Mouse (Mus musculus): ENCODE measurements around the gene Usp32. TPM values are rescaled to one million over a fixed set of nuclear protein-coding genes. Genes with fewer than 3 reads are reported as not detected.

Usp32 gene
- polyA plus RNA-seq, 1 experiment: 41.4 TPM

- no peak for DNase-seq
These were observed 163.3 kb downstream of the Usp32 start for GRCm38 (mm10) chr11:84976706-84977105.

GRCm38 (mm10) chr11:84974582-84974981 lies 165.4 kb downstream of the Usp32 start:
- no peak overlapping the region for H3K4me3 ChIP-seq (replicated peaks; ENCODE audit: insufficient read depth, low read depth, low read length)
- 29% methylated on average over 7 of the region's 7 CpGs for WGBS
- no peak for DNase-seq
- TF ChIP-seq POLR2A (IDR thresholded peaks at IDR 0.05; ENCODE audit: borderline replicate concordance, insufficient read depth, low read length): no peak
- no peak for TF ChIP-seq CTCF (IDR thresholded peaks at IDR 0.05; ENCODE audit: borderline replicate concordance, insufficient read depth, low read depth, low read length)
- no peaks in the 10 kb centered on the region for H3K27me3 ChIP-seq (ENCODE audit: control insufficient read depth, insufficient read depth, low read length)
- peaks cover 6% of the 10 kb centered on the region for H3K4me1 ChIP-seq (ENCODE audit: control insufficient read depth, insufficient read depth, low read length)
- H3K27ac ChIP-seq (ENCODE audit: insufficient read depth, low read length): no peak overlapping the region

More at GRCm38 (mm10) chr11:84976706-84977105, 163.3 kb downstream of the Usp32 start:
- Histone ChIP-seq H3K27me3 (ENCODE audit: control insufficient read depth, insufficient read depth, low read length) (no peaks in the 10 kb centered on the region), H3K4me3 (replicated peaks; ENCODE audit: insufficient read depth, low read depth, low read length) (no peak overlapping the region), H3K4me1 (ENCODE audit: control insufficient read depth, insufficient read depth, low read length) (peaks cover 6% of the 10 kb centered on the region), H3K27ac (ENCODE audit: insufficient read depth, low read length) (no peak overlapping the region)
- no peak for TF ChIP-seq POLR2A (IDR thresholded peaks at IDR 0.05; ENCODE audit: borderline replicate concordance, insufficient read depth, low read length)
- TF ChIP-seq CTCF (IDR thresholded peaks at IDR 0.05; ENCODE audit: borderline replicate concordance, insufficient read depth, low read depth, low read length): no peak
- 79% methylated on average over 3 of the region's 3 CpGs for WGBS

GRCm38 (mm10) chr11:84973661-84974060 lies 166.3 kb downstream of the Usp32 start:
- 81% methylated on average over 5 of the region's 5 CpGs for WGBS
- no peak for DNase-seq
- no peaks in the 10 kb centered on the region for H3K27me3 ChIP-seq (ENCODE audit: control insufficient read depth, insufficient read depth, low read length)
- H3K27ac ChIP-seq (ENCODE audit: insufficient read depth, low read length): no peak overlapping the region
- H3K4me3 ChIP-seq (replicated peaks; ENCODE audit: insufficient read depth, low read depth, low read length): no peak overlapping the region
- H3K4me1 ChIP-seq (ENCODE audit: control insufficient read depth, insufficient read depth, low read length): peaks cover 16% of the 10 kb centered on the region
- TF ChIP-seq POLR2A (IDR thresholded peaks at IDR 0.05; ENCODE audit: borderline replicate concordance, insufficient read depth, low read length) (no peak), CTCF (IDR thresholded peaks at IDR 0.05; ENCODE audit: borderline replicate concordance, insufficient read depth, low read depth, low read length) (no peak)

GRCm38 (mm10) chr11:84972067-84972466 lies 167.9 kb downstream of the Usp32 start:
- Histone ChIP-seq H3K4me1 (ENCODE audit: control insufficient read depth, insufficient read depth, low read length) (peaks cover 21% of the 10 kb centered on the region), H3K4me3 (replicated peaks; ENCODE audit: insufficient read depth, low read depth, low read length) (no peak overlapping the region), H3K27me3 (ENCODE audit: control insufficient read depth, insufficient read depth, low read length) (no peaks in the 10 kb centered on the region), H3K27ac (ENCODE audit: insufficient read depth, low read length) (no peak overlapping the region)
- peak; percentile 56 to 59 for DNase-seq
- no peak for TF ChIP-seq CTCF (IDR thresholded peaks at IDR 0.05; ENCODE audit: borderline replicate concordance, insufficient read depth, low read depth, low read length)
- no peak for TF ChIP-seq POLR2A (IDR thresholded peaks at IDR 0.05; ENCODE audit: borderline replicate concordance, insufficient read depth, low read length)
- WGBS: 12% methylated on average over 3 of the region's 3 CpGs

GRCm38 (mm10) chr11:84968775-84969174 lies 171.2 kb downstream of the Usp32 start:
- H3K27ac ChIP-seq (ENCODE audit: insufficient read depth, low read length): no peak overlapping the region
- peak; percentile 51 to 57 for DNase-seq

GRCm38 (mm10) chr11:84968309-84968708 lies 171.7 kb downstream of the Usp32 start:
- peaks cover 45% of the 10 kb centered on the region for H3K4me1 ChIP-seq (ENCODE audit: control insufficient read depth, insufficient read depth, low read length)
- H3K27ac ChIP-seq (ENCODE audit: insufficient read depth, low read length): no peak overlapping the region
- no peak overlapping the region for H3K4me3 ChIP-seq (replicated peaks; ENCODE audit: insufficient read depth, low read depth, low read length)
- H3K27me3 ChIP-seq (ENCODE audit: control insufficient read depth, insufficient read depth, low read length): no peaks in the 10 kb centered on the region
- whole genome bisulfite sequencing: 71% methylated on average over 4 of the region's 4 CpGs
- TF ChIP-seq CTCF (IDR thresholded peaks at IDR 0.05; ENCODE audit: borderline replicate concordance, insufficient read depth, low read depth, low read length) (no peak), POLR2A (IDR thresholded peaks at IDR 0.05; ENCODE audit: borderline replicate concordance, insufficient read depth, low read length) (no peak)
- DNase-seq: no peak

More at GRCm38 (mm10) chr11:84968775-84969174, 171.2 kb downstream of the Usp32 start:
- H3K27me3 ChIP-seq (ENCODE audit: control insufficient read depth, insufficient read depth, low read length): no peaks in the 10 kb centered on the region
- 34% methylated on average over 6 of the region's 6 CpGs for WGBS
- TF ChIP-seq POLR2A (IDR thresholded peaks at IDR 0.05; ENCODE audit: borderline replicate concordance, insufficient read depth, low read length) (no peak), CTCF (IDR thresholded peaks at IDR 0.05; ENCODE audit: borderline replicate concordance, insufficient read depth, low read depth, low read length) (no peak)
- H3K4me3 ChIP-seq (replicated peaks; ENCODE audit: insufficient read depth, low read depth, low read length): no peak overlapping the region
- peaks cover 44% of the 10 kb centered on the region for H3K4me1 ChIP-seq (ENCODE audit: control insufficient read depth, insufficient read depth, low read length)

- TF ChIP-seq POLR2A (IDR thresholded peaks at IDR 0.05; ENCODE audit: borderline replicate concordance, insufficient read depth, low read length) (no peak), CTCF (IDR thresholded peaks at IDR 0.05; ENCODE audit: borderline replicate concordance, insufficient read depth, low read depth, low read length) (no peak)
These were observed 172.8 kb downstream of the Usp32 start for GRCm38 (mm10) chr11:84967113-84967512.

GRCm38 (mm10) chr11:84966696-84967095 lies 173.3 kb downstream of the Usp32 start:
- WGBS: 64% methylated on average over 4 of the region's 4 CpGs
- H3K27ac ChIP-seq (ENCODE audit: insufficient read depth, low read length): peak overlapping the region; percentile 25; the same call in 1 of the 2 replicates
- H3K4me3 ChIP-seq (replicated peaks; ENCODE audit: insufficient read depth, low read depth, low read length): no peak overlapping the region
- peaks cover 55% of the 10 kb centered on the region for H3K4me1 ChIP-seq (ENCODE audit: control insufficient read depth, insufficient read depth, low read length)
- no peak for TF ChIP-seq POLR2A (IDR thresholded peaks at IDR 0.05; ENCODE audit: borderline replicate concordance, insufficient read depth, low read length)
- H3K27me3 ChIP-seq (ENCODE audit: control insufficient read depth, insufficient read depth, low read length): no peaks in the 10 kb centered on the region
- DNase-seq: no peak

More at GRCm38 (mm10) chr11:84967113-84967512, 172.8 kb downstream of the Usp32 start:
- peaks cover 54% of the 10 kb centered on the region for H3K4me1 ChIP-seq (ENCODE audit: control insufficient read depth, insufficient read depth, low read length)
- DNase-seq: no peak
- H3K27me3 ChIP-seq (ENCODE audit: control insufficient read depth, insufficient read depth, low read length): no peaks in the 10 kb centered on the region
- 51% methylated on average over 5 of the region's 5 CpGs for WGBS
- 0 out of 2 replicates have a peak overlapping the region, but pooled peaks have one; percentile 25 for H3K27ac ChIP-seq (ENCODE audit: insufficient read depth, low read length)
- no peak overlapping the region for H3K4me3 ChIP-seq (replicated peaks; ENCODE audit: insufficient read depth, low read depth, low read length)
